Mouse (Mus musculus): ENCODE measurements at regions not wholly inside any gene's neighbourhood (a gene's known extent, or its start where the extent isn't known, plus 50 kb on each side); places are given as distances from the start of the nearest gene placed in this dataset.
"Not testable (repeated sequence)": the region's sequence is repeated elsewhere in the genome, so short reads cannot be mapped to it uniquely, and the experiment has no call there.

DNA sequence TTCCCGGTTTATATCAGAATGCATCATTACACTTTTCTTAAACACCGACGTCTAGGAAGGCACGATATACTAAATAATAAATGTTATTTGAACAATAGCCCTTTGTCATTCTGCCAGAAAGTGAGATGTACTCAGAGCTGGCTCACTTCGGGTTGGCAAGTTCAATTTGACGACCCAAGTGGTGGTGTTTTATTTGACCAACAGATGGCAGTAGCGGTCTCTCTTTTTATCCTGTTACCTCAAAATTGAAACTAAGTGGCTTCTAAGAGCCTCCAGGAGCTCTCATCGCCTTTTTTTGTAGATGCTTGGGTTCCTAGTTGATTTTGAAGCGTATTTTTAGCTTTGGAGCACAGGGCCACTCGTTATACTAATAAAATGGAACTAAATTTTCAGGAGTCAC lies 66.7 kb upstream of the Chmp2b start:
- DNase-seq, result peak; percentile 32

- no peak for DNase-seq
Measured at GRCm38 (mm10) chr16:65631680-65632079, 69.2 kb upstream of the Chmp2b start.

GRCm38 (mm10) chr16:65646741-65647140 lies 84.2 kb upstream of the Chmp2b start:
- DNase-seq, result not testable (repeated sequence)

GRCm38 (mm10) chr16:65649061-65649460 lies 86.5 kb upstream of the Chmp2b start:
- no peak for DNase-seq

- DNase-seq, result no peak
Measured at GRCm38 (mm10) chr16:65655490-65655889, 93.0 kb upstream of the Chmp2b start.

GRCm38 (mm10) chr16:65657829-65658228 lies 95.3 kb upstream of the Chmp2b start:
- no peak for DNase-seq

- DNase-seq, result peak; percentile 1
Measured at GRCm38 (mm10) chr16:65664787-65665186, 102.3 kb upstream of the Chmp2b start.

- no peak for DNase-seq
Measured at GRCm38 (mm10) chr16:65672116-65672515, 109.6 kb upstream of the Chmp2b start.

- no peak for DNase-seq
Measured at GRCm38 (mm10) chr16:65683089-65683488, 120.6 kb upstream of the Chmp2b start.

DNA sequence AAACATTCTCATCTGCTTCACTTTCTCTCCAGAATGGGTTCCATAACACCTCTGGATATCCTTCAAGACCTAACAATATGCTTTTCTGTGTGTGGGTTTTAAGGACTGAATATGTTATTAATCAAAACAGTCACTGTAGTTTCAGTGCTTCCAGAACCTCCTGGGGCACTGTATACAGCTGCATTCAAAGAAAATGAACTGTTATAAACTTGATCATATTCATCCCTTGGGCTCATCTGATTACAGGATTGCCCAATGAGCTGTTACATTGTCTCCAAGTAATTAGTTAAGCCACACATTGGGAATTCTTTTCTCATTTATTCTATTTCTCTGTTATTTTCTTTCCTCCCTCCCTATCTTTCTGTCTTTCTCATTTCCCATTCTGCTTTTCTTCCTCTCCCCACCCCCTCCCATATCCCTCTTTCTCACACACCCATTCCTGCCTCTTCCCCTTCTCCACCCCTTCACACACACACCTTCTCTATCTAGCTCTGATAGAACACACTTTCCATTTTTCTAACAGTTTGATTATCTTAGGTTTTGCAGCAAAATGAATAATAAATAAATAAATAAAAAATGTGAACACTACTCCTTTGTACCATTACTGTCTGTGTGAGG lies 121.3 kb upstream of the Chmp2b start:
- no peak for DNase-seq

DNA sequence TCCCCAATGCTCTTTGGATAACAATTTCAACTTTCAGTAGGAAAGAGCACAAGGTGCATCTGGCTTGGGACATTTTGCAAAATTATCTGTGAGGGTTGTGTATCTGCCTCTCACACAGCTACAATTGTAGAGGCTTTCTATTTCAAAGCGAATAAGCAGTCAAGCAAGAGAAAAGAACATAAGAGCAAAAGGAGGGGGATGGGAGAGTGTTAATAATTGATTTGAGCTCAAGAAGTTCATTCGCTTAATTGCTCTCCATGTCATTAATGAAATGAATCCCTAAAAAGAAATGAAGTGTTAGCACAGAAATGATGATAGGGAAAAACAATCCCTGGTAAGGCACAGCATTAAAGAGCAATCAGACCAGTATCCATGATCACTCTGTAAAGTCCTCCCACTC lies 121.4 kb upstream of the Vgll3 start:
- DNase-seq, result no peak

GRCm38 (mm10) chr16:65715631-65716030 lies 99.4 kb upstream of the Vgll3 start:
- DNase-seq, result no peak

GRCm38 (mm10) chr16:65718791-65719472 lies 96.1 kb upstream of the Vgll3 start:
- no peak for DNase-seq

DNA sequence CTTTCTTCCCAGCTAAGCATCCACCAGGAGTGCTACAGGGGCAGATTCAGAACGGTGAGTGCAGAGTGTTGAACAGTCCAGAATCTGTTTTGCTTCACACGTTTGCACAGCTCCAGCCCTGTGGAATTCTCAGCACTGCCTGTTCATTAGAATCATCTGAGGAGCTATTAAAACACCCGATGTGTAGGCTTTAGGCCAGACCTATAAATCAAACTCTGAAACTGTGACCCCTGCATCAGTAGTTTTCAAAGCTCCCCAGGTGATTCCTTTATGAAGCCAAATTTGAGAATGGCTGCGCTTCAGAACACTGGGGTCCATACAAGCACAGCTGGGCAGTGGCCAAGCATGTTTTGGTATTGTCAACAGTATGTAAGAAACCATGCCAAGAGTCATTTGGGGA lies 94.1 kb upstream of the Vgll3 start:
- no peak for DNase-seq

DNA sequence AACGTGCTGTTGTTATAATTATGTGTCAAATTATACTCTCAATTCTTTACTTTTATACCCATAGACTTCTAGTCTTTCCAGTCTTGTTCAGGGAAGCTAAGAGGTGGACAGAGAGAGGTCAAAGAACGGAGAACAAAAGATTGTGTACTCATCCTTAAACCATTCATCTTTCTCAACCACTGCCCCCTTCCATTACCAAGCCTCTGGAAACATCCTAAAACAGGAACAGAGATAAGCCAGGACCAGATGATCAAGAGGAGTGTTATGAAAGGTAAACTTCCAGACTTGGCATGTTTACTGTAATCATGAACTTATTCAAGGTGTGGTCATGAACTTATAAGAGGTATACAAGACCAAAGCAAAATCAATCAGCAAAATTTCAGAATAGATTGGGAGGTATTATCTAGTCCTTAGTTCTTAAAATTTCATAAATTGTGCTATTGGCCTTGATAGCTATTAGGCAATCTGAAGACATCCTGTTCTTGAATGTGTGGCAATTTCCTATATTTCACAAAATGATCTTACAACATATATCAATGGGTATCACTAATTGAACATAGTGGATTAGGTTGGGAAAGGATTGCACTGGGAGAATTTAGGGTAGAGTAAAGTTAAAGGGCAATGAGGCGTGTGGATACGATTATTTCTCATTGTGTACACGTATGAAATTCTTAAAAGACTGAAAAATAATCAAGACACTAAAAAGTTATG lies 89.3 kb upstream of the Vgll3 start:
- DNase-seq, result no peak

DNA sequence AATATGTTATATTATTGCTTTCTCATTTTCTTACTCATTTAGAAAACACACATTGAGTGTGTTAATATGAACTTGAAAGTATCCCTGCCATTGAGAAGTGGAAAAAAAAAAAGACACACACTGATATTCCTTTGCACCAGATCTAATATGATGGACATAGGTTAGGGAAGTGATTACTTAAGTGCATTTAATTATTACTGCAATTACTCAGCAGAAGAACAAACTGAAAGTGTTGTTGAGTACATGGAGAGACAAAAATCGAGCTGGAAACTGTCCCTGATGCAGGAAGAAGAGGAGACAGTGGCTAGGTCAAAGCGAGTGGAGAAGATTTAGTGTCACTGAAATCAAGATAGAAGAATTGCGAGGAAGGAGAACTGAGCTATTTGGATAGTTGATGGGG lies 88.8 kb upstream of the Vgll3 start:
- DNase-seq, result no peak

GRCm38 (mm10) chr16:65729322-65729721 lies 85.7 kb upstream of the Vgll3 start:
- no peak for DNase-seq

- DNase-seq, result no peak
Measured at GRCm38 (mm10) chr16:65739652-65740051, 75.4 kb upstream of the Vgll3 start.

DNA sequence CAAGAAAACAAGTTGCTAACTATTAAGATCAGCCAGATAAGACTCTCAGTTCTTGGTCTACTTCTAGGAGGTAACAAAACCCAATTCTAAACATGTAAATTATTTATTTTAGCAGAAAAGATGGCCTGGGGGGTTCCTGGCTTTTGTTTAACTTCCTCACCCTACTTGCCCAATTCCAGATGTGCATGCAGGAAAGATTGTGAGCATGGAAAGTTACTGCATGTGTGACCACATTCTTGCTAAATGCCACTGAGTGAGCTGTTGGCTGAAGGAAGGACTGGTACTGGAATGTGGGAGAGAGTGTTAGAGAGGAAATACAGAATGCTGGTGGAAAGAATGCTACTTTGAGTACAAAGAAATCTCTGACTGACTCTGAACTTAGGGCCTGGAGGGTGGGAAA lies 72.1 kb upstream of the Vgll3 start:
- no peak for DNase-seq

- no peak for DNase-seq
Measured at GRCm38 (mm10) chr16:65755667-65756066, 59.4 kb upstream of the Vgll3 start.

All from thymus, postnatal 25 days (tissue).